Mouse (Mus musculus) G1E-ER4 (cell line): ENCODE results near the gene Serpinf1. TPM values are rescaled to one million over a fixed set of nuclear protein-coding genes. Genes with fewer than 3 reads are reported as not detected.

ENCODE experiments used
- GATA1 ChIP-seq: IDR thresholded peaks from one replicate; pipeline ENCODE4 v1.8.0; 2012; ENCODE audit warnings: low read length, inconsistent platforms
- polyA plus RNA-seq: library from polyadenylated mRNA; stranded (reverse); fragments of >175 nt; gene quantifications from 2 replicates; pipeline ENCODE4 v1.2.3, GENCODE M21; 2012

The Serpinf1 gene
- polyA plus RNA-seq, 1 experiment = not detected

- TF ChIP-seq GATA1 = no peak
Measured at GRCm38 (mm10) chr11:75459141-75459711, 36.7 kb upstream of the Serpinf1 start.

- no peak for TF ChIP-seq GATA1
Measured at GRCm38 (mm10) chr11:75458628-75459041, 36.1 kb upstream of the Serpinf1 start.

GRCm38 (mm10) chr11:75458169-75458568 is 35.7 kb upstream of the Serpinf1 start:
- no peak for TF ChIP-seq GATA1

GRCm38 (mm10) chr11:75456440-75456871 is 34.0 kb upstream of the Serpinf1 start:
- no peak for TF ChIP-seq GATA1

- TF ChIP-seq GATA1 = no peak
Measured at GRCm38 (mm10) chr11:75455041-75455736, 32.7 kb upstream of the Serpinf1 start.

GRCm38 (mm10) chr11:75453991-75454930 is 31.8 kb upstream of the Serpinf1 start, which contains the start of gene Wdr81:
Wdr81 (minus strand) TSS chr11:75454717.
- no peak for TF ChIP-seq GATA1

- no peak for TF ChIP-seq GATA1
Measured at GRCm38 (mm10) chr11:75452812-75453557, 30.5 kb upstream of the Serpinf1 start.

GRCm38 (mm10) chr11:75452081-75452480 is 29.6 kb upstream of the Serpinf1 start:
- no peak for TF ChIP-seq GATA1

GRCm38 (mm10) chr11:75450936-75451335 is 28.4 kb upstream of the Serpinf1 start:
- TF ChIP-seq GATA1 = no peak

GRCm38 (mm10) chr11:75450304-75450908 is 27.9 kb upstream of the Serpinf1 start:
- TF ChIP-seq GATA1 = no peak

GRCm38 (mm10) chr11:75449695-75450094 is 27.2 kb upstream of the Serpinf1 start:
- TF ChIP-seq GATA1 = no peak

GRCm38 (mm10) chr11:75448575-75448974 is 26.1 kb upstream of the Serpinf1 start:
- TF ChIP-seq GATA1 = no peak

GRCm38 (mm10) chr11:75443711-75444110 is 21.2 kb upstream of the Serpinf1 start:
- TF ChIP-seq GATA1 = no peak

- TF ChIP-seq GATA1 = no peak
Measured at GRCm38 (mm10) chr11:75441601-75442000, 19.1 kb upstream of the Serpinf1 start.

GRCm38 (mm10) chr11:75441034-75441433 is 18.5 kb upstream of the Serpinf1 start:
- no peak for TF ChIP-seq GATA1
